Mouse (Mus musculus): ENCODE results near the gene Igf1r.

The Igf1r gene

GRCm38 (mm10) chr7:68006496-68006895, 53.9 kb downstream of the Igf1r start:
- no peak for DNase-seq (ENCODE audit: low read depth, low spot score)

- peak; percentile 55 for DNase-seq (ENCODE audit: low read depth, low spot score)
These were observed 57.0 kb downstream of the Igf1r start for GRCm38 (mm10) chr7:68009635-68010034.

GRCm38 (mm10) chr7:68010168-68010567, 57.5 kb downstream of the Igf1r start:
- DNase-seq (ENCODE audit: low read depth, low spot score): no peak

GRCm38 (mm10) chr7:68010802-68011201, 58.2 kb downstream of the Igf1r start:
- no peak for DNase-seq (ENCODE audit: low read depth, low spot score)

GRCm38 (mm10) chr7:68011385-68012122, 58.9 kb downstream of the Igf1r start:
- DNase-seq (ENCODE audit: low read depth, low spot score): no peak

GRCm38 (mm10) chr7:68012123-68012474, 59.5 kb downstream of the Igf1r start:
- peak; percentile 62 for DNase-seq (ENCODE audit: low read depth, low spot score)

GRCm38 (mm10) chr7:68014495-68014894, 61.9 kb downstream of the Igf1r start:
- peak; percentile 86 for DNase-seq (ENCODE audit: low read depth, low spot score)

- DNase-seq (ENCODE audit: low read depth, low spot score): no peak
These were observed 62.8 kb downstream of the Igf1r start for GRCm38 (mm10) chr7:68015404-68015803.

- no peak for DNase-seq (ENCODE audit: low read depth, low spot score)
These were observed 65.4 kb downstream of the Igf1r start for GRCm38 (mm10) chr7:68018038-68018437.

- DNase-seq (ENCODE audit: low read depth, low spot score): no peak
These were observed 67.9 kb downstream of the Igf1r start for GRCm38 (mm10) chr7:68020556-68020955.

- DNase-seq (ENCODE audit: low read depth, low spot score): peak; percentile 20
These were observed 69.1 kb downstream of the Igf1r start for GRCm38 (mm10) chr7:68021741-68022140.

- DNase-seq (ENCODE audit: low read depth, low spot score): no peak
These were observed 69.6 kb downstream of the Igf1r start for GRCm38 (mm10) chr7:68022188-68022587.

- peak; percentile 25 for DNase-seq (ENCODE audit: low read depth, low spot score)
These were observed 71.3 kb downstream of the Igf1r start for GRCm38 (mm10) chr7:68023882-68024281.

- peak; percentile 32 for DNase-seq (ENCODE audit: low read depth, low spot score)
These were observed 72.0 kb downstream of the Igf1r start for GRCm38 (mm10) chr7:68024625-68025024.

GRCm38 (mm10) chr7:68025396-68025795, 72.8 kb downstream of the Igf1r start:
- no peak for DNase-seq (ENCODE audit: low read depth, low spot score)

GRCm38 (mm10) chr7:68026076-68026475, 73.4 kb downstream of the Igf1r start:
- no peak for DNase-seq (ENCODE audit: low read depth, low spot score)

- DNase-seq (ENCODE audit: low read depth, low spot score): no peak
These were observed 75.5 kb downstream of the Igf1r start for GRCm38 (mm10) chr7:68028167-68028566.

- no peak for DNase-seq (ENCODE audit: low read depth, low spot score)
These were observed 78.2 kb downstream of the Igf1r start for GRCm38 (mm10) chr7:68030846-68031245.

GRCm38 (mm10) chr7:68036527-68036926, 83.9 kb downstream of the Igf1r start:
- DNase-seq (ENCODE audit: low read depth, low spot score): no peak

- no peak for DNase-seq (ENCODE audit: low read depth, low spot score)
These were observed 86.2 kb downstream of the Igf1r start for GRCm38 (mm10) chr7:68038846-68039245.

GRCm38 (mm10) chr7:68039550-68039949, 86.9 kb downstream of the Igf1r start:
- DNase-seq (ENCODE audit: low read depth, low spot score): no peak

GRCm38 (mm10) chr7:68044621-68045020, 92.0 kb downstream of the Igf1r start:
- DNase-seq (ENCODE audit: low read depth, low spot score): no peak

- DNase-seq (ENCODE audit: low read depth, low spot score): no peak
These were observed 94.5 kb downstream of the Igf1r start for GRCm38 (mm10) chr7:68047152-68047551.

GRCm38 (mm10) chr7:68048532-68048931, 95.9 kb downstream of the Igf1r start:
- no peak for DNase-seq (ENCODE audit: low read depth, low spot score)
